Mouse (Mus musculus) liver, embryonic 13.5 days (tissue): ENCODE results near the gene Zfp354b. TPM values are rescaled to one million over a fixed set of nuclear protein-coding genes. Genes with fewer than 3 reads are reported as not detected.

ENCODE experiments used
- ATAC-seq: fragments of 200-750 bp; cut with Nextera tagmentation; 2 replicates; pipeline ENCODE4 v1.8.0; 2017; ENCODE audit warnings: low read depth, mild to moderate bottlenecking, moderate number of reproducible peaks, moderate library complexity
- DNase-seq: peaks from one replicate; pipeline ENCODE4 v3.0.0; 2022
- H3K27ac ChIP-seq: fragments of 300-500 bp; sonication (generic); 2 replicates; pipeline ENCODE4 v1.5.1; 2015; ENCODE audit warnings: moderate library complexity, mild to moderate bottlenecking, inconsistent platforms
- H3K27me3 ChIP-seq: fragments of 300-500 bp; sonication (generic); 2 replicates; pipeline ENCODE4 v1.6.1; 2015; ENCODE audit warnings: mild to moderate bottlenecking, inconsistent platforms
- H3K36me3 ChIP-seq: fragments of 300-500 bp; sonication (generic); 2 replicates; pipeline ENCODE4 v1.6.1; 2015; ENCODE audit warnings: mild to moderate bottlenecking, inconsistent platforms
- H3K4me1 ChIP-seq: fragments of 300-500 bp; sonication (generic); replicated peaks from 2 replicates; pipeline ENCODE4 v1.6.1; 2015; ENCODE audit warnings: inconsistent platforms
- H3K4me2 ChIP-seq: fragments of 300-500 bp; sonication (generic); 2 replicates; pipeline ENCODE4 v1.6.1; 2015; ENCODE audit warnings: inconsistent platforms, mild to moderate bottlenecking, moderate library complexity
- H3K4me3 ChIP-seq: fragments of 300-500 bp; sonication (generic); replicated peaks from 2 replicates; pipeline ENCODE4 v1.5.1; 2015; ENCODE audit warnings: mild to moderate bottlenecking, inconsistent platforms
- H3K9ac ChIP-seq: fragments of 300-500 bp; sonication (generic); 2 replicates; pipeline ENCODE4 v1.6.1; 2015; ENCODE audit warnings: mild to moderate bottlenecking, inconsistent platforms
- H3K9me3 ChIP-seq: fragments of 300-500 bp; sonication (generic); replicated peaks from 2 replicates; pipeline ENCODE4 v1.6.1; 2016; ENCODE audit warnings: inconsistent platforms
- WGBS: fragments of 180-500 bp; shearing (Covaris S2); methylation state at CpG from one replicate; pipeline ENCODE4 v1.1.7; 2015; ENCODE audit not compliant: insufficient replicate concordance; 5-methylcytosine and 5-hydroxymethylcytosine counted together
- polyA plus RNA-seq: library from polyadenylated mRNA; unstranded; fragments of >200 nt; fragmentation: Nextera tagmentation; extraction: Ambion mirVana; gene quantifications from 2 replicates; pipeline ENCODE4 v1.2.1, GENCODE M21; 2015

The Zfp354b gene
- polyA plus RNA-seq, 1 experiment from 2014 or later = 0.10 TPM

- no peak for DNase-seq
- no peak overlapping the region for H3K9ac ChIP-seq
- H3K4me3 ChIP-seq = no peak overlapping the region
- H3K36me3 ChIP-seq = no peaks in the 10 kb centered on the region
- no peak overlapping the region for H3K4me2 ChIP-seq
- 59% methylated on average over 3 of the region's 3 CpGs for WGBS
- no peaks in the 10 kb centered on the region for H3K27me3 ChIP-seq
- no peaks in the 10 kb centered on the region for H3K9me3 ChIP-seq
- H3K27ac ChIP-seq = no peak overlapping the region
- ATAC-seq = no peak
- no peaks in the 10 kb centered on the region for H3K4me1 ChIP-seq
Measured at GRCm38 (mm10) chr11:50883756-50884155, 47.7 kb downstream of the Zfp354b start.

DNA sequence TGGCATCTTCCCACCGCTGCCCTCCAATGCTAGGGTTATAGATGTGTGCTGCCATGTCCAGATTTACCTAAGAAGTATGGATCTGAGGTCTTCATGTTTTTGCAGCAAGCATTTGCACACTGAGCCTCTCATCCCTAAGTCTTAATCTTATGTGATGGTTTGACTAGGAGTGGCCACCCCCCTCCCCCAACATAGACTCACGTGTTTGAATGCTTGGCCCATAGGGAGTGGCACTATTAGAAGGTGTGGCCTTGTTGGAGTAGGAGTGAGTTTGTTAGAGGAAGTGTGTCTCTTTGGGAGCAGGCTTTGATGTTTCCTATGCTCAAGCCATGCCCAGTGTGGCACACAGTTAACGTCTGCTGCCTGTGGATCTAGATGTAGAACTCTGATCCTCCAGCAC, 52.8 kb downstream of the Zfp354b start:
- Histone ChIP-seq H3K27me3 (no peaks in the 10 kb centered on the region), H3K4me2 (no peak overlapping the region), H3K36me3 (peaks cover 8% of the 10 kb centered on the region; the same call in 1 of the 2 replicates), H3K9ac (no peak overlapping the region), H3K4me3 (no peak overlapping the region), H3K4me1 (no peaks in the 10 kb centered on the region), H3K27ac (no peak overlapping the region), H3K9me3 (0 out of 2 replicates have a peak, but pooled peaks cover under 1% of the 10 kb centered on the region)
- ATAC-seq (no peak), DNase-seq (no peak)
- 63% methylated on average over 3 of the region's 3 CpGs for WGBS

Other genes with a start within 250 kb of the Zfp354b start
- 1.7 TPM in 2 replicates for gene Zfp354c, start 103.9 kb downstream of the Zfp354b start, polyA plus RNA-seq
- gene Zfp879, start 90.1 kb downstream of the Zfp354b start, polyA plus RNA-seq = 0.07 TPM in 2 replicates
- gene Grm6, start 80.9 kb downstream of the Zfp354b start, polyA plus RNA-seq = 0.03 TPM in 1 of 2 replicates, not detected in the other
- gene Zfp454, start 44.0 kb downstream of the Zfp354b start, polyA plus RNA-seq = 0.37 and 0.70 TPM in 2 replicates
- gene Zfp2, start 15.5 kb downstream of the Zfp354b start, polyA plus RNA-seq = 3.1 and 3.2 TPM in 2 replicates
- gene 4933414I15Rik, start 12.1 kb upstream of the Zfp354b start, polyA plus RNA-seq = not detected in 2 replicates
- gene Prop1, start 22.1 kb upstream of the Zfp354b start, polyA plus RNA-seq = not detected in 2 replicates
- not detected in 2 replicates for gene Olfr1378, start 34.9 kb upstream of the Zfp354b start, polyA plus RNA-seq
- not detected in 2 replicates for gene Olfr1377, start 50.3 kb upstream of the Zfp354b start, polyA plus RNA-seq
- gene Olfr51, start 72.0 kb upstream of the Zfp354b start, polyA plus RNA-seq = not detected in 2 replicates
- not detected in 2 replicates for gene Olfr54, start 82.6 kb upstream of the Zfp354b start, polyA plus RNA-seq
- not detected in 2 replicates for gene Olfr1375, start 116.5 kb upstream of the Zfp354b start, polyA plus RNA-seq
- gene Zfp354a, start 127.6 kb upstream of the Zfp354b start, polyA plus RNA-seq = 1.5 and 2.1 TPM in 2 replicates